Mouse (Mus musculus): ENCODE measurements at regions not wholly inside any gene's neighbourhood (a gene's known extent, or its start where the extent isn't known, plus 50 kb on each side); places are given as distances from the start of the nearest gene placed in this dataset.
"Not testable (repeated sequence)": the region's sequence is repeated elsewhere in the genome, so short reads cannot be mapped to it uniquely, and the experiment has no call there.

DNA sequence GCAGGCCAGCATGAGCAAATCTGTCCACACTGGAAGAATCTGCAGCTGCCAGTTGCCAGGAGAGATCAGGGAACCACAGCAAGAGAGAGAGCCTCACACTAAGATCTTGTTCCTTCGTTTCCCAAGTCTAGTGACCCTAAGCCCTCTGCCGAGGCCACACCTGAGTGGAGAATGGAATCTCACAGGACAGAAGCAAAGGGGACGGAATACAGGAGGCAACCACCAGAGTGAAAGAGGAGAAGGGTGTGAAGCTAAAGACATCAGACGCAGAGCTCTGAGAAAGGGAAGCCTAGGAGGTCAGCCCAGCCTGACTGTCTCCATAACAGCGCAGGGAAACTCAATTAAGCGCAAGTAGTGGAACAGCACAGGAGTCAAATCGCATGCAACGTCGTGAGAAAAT, 75.0 kb downstream of the Suds3 start:
- no peak for DNase-seq (ENCODE audit: extremely low spot score in 1 of 2, low spot score in 1 of 2)

DNA sequence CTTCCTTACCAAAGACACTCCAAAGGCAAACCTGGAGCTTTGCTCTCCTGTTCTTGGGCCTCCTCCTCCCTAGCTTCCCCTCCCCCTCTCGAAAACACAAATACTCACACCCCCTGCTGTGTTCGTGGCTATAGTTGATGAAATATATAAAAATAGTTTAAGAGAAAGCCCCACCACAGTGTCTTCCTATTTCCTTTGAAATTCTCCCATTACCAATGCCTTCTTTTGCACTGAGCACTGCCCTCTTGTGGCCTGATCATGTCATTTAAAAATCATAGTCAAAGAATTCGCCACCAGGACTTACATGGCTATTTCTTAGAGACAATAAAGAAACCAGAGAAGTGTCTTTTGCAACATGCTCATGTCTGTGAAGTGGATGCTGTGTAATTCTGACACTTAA, 78.7 kb downstream of the Suds3 start:
- DNase-seq (ENCODE audit: extremely low spot score in 1 of 2, low spot score in 1 of 2): peak in 1 of 2 experiments; percentile 68

DNA sequence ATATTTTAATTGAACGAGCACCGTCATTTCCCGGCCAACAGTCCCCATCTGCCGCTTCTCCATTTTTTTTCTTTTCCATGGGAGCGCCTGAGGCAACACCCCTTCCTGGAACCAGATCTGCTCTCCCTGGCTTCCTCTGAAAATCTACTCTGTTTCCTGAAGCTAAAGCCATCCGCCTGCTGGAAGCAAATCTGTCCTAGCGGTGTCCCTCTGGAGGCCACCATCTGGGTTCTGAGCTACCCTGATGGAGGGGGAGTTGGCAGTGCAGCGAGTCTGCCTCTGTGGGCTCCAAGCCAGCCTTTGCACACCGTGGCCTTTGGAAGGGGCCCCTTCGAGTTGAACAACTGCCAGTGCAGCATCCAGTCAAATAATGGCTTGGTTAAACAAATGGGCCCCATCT, 83.8 kb downstream of the Suds3 start:
- DNase-seq (ENCODE audit: extremely low spot score in 1 of 2, low spot score in 1 of 2): peak; percentile 42 to 48

GRCm38 (mm10) chr5:117025689-117026383, 90.1 kb downstream of the Suds3 start:
- no peak for DNase-seq (ENCODE audit: extremely low spot score in 1 of 2, low spot score in 1 of 2)

- DNase-seq (ENCODE audit: extremely low spot score in 1 of 2, low spot score in 1 of 2): no peak
Measured at GRCm38 (mm10) chr5:117018419-117019150, 97.3 kb downstream of the Suds3 start.

DNA sequence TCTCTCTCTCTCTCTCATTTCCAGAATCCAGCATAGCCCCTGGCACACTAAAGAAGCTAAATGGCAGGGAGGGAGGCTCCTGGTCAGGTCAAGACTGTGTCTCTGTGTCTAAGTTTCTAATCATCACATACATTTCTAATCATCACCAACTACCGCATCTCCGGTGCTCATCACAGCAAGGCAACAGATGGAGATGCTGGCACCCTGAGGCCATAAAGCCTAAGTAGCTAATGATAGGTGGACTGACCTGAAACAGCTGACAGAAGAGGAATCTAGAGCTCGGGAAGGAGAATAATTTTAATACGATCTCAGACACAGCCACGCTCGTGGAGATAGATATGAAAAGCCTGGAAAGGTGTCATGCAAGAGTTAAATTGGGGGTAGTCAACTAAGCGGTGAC, 104.8 kb downstream of the Suds3 start:
- no peak for DNase-seq (ENCODE audit: extremely low spot score in 1 of 2, low spot score in 1 of 2)

DNA sequence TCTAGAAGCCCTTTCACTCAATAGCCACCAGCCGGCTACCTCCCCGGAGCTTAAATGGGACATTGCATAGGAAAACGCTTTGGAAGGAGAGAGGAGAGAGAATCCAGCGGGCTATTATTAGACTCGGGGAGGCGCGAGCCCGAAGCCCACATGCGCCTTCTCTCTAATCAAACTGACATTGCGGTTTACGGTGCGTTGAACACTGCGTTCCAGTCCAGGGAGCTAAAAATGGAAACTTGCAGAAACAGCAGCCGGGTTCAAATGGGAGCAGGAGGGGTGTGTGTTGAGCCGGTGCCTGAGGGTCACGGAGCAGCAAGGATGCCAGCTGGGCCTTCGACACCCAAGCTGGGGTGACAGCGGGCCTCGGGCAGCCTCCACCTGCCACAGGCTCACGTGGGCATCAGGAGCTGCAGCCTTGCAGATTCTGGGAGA, 115.1 kb downstream of the Suds3 start:
- peak; percentile 28 to 33 for DNase-seq (ENCODE audit: extremely low spot score in 1 of 2, low spot score in 1 of 2)

GRCm38 (mm10) chr5:116994508-116994907, 121.4 kb downstream of the Suds3 start:
- DNase-seq (ENCODE audit: extremely low spot score in 1 of 2, low spot score in 1 of 2): no peak

GRCm38 (mm10) chr5:116993674-116994073, 122.2 kb downstream of the Suds3 start:
- no peak for DNase-seq (ENCODE audit: extremely low spot score in 1 of 2, low spot score in 1 of 2)

- no peak for DNase-seq (ENCODE audit: extremely low spot score in 1 of 2, low spot score in 1 of 2)
Measured at GRCm38 (mm10) chr5:116991461-116991860, 124.5 kb downstream of the Suds3 start.

GRCm38 (mm10) chr5:116971474-116971873, 144.4 kb downstream of the Suds3 start:
- not testable (repeated sequence) for DNase-seq (ENCODE audit: extremely low spot score in 1 of 2, low spot score in 1 of 2)

DNA sequence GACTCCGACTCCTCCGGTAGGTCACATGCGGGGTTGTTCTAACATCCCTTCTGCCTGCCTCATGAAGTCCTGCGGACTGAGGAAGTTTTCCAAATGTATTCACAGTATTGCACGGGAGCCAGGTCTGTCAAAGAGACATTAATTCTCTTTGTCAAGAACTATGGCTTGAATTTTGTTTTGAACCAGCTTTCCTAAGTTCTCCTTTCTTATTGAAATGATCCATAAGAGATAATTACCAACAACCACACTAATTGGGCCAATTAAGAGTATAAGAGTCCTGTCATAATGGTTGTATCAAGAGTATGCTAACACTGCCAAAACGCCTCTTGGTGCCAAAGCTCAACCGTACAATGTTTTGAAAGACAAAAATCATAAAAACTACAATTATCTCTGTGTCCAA, 151.7 kb downstream of the Suds3 start:
- no peak for DNase-seq (ENCODE audit: extremely low spot score in 1 of 2, low spot score in 1 of 2)

- DNase-seq (ENCODE audit: extremely low spot score in 1 of 2, low spot score in 1 of 2): no peak
Measured at GRCm38 (mm10) chr5:116963106-116963505, 152.8 kb downstream of the Suds3 start.

GRCm38 (mm10) chr5:116960041-116960440, 155.9 kb downstream of the Suds3 start:
- DNase-seq (ENCODE audit: extremely low spot score in 1 of 2, low spot score in 1 of 2): no peak

- DNase-seq (ENCODE audit: extremely low spot score in 1 of 2, low spot score in 1 of 2): no peak
Measured at GRCm38 (mm10) chr5:116958141-116958540, 157.8 kb downstream of the Suds3 start.

DNA sequence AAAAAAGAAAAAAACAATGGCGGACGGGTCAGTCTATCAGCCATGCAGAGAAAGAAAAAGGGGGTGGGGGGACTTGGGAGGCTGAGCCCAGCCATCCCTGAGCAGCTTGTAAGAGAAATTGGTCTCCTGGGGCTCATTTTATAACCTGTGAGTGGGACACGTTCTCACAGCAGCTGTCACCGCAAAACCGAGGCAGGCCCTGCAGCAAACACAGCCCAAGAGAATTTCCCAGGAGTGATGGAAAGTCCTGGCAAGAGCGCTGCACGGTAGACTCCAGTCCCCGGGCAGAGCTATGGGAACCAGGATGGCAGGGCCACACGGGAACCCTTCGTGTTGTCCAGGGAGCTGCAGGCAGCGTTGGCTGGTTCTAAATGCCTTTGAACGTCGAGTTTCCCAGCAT, 159.3 kb downstream of the Suds3 start:
- DNase-seq (ENCODE audit: extremely low spot score in 1 of 2, low spot score in 1 of 2): no peak

DNA sequence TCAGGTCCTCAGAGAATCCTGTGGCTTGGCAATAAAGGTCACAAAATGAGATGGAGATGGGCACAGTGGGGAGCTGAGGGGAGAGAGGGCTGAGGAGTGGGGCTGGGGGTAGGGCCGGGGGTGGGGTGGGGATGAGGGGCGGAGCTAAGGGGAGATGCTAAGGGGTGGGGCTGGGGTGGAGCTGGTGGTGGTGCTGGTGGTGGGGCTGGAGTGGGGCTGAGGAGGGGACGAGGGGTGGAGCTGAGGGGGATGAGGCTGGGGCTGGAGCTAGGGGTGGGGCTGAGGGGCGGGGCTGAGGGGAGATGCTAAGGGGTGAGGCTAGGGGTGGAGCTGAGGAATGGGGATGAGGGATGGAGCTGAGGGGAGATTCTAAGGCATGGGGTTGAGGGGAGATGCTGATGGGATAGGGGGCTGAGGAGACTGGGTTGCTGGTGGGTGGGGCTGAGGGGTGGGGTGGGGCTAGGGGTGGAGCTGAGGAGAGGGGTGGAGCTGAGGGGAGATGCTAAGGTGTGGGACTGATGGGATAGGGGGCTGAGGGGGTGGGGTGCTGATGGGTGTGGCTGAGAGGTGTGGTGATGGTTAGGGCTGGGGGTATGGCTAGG, 165.5 kb downstream of the Suds3 start:
- DNase-seq (ENCODE audit: extremely low spot score in 1 of 2, low spot score in 1 of 2): no peak

GRCm38 (mm10) chr5:116934585-116934984, 181.3 kb downstream of the Suds3 start:
- no peak for DNase-seq (ENCODE audit: extremely low spot score in 1 of 2, low spot score in 1 of 2)

DNA sequence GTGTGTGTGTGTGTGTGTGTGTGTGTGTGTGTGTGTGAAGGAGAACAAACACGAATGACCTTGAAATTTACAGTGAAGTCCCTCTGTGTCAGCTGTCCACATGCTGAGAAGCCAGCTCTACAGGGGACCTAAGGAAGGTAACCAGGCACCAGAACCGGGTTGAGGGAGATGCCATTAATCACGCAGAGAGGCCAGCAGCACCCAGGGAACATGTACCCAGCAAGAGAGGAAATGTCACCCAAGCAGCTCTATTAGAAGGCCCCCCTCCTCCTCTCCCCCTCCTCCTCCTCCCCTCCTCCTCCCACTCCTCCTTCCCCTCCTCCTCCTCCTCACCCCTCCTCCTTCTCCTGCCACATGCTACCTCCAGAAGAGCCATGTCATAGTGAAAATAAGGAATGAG, 181.8 kb downstream of the Suds3 start:
- no peak for DNase-seq (ENCODE audit: extremely low spot score in 1 of 2, low spot score in 1 of 2)

DNA sequence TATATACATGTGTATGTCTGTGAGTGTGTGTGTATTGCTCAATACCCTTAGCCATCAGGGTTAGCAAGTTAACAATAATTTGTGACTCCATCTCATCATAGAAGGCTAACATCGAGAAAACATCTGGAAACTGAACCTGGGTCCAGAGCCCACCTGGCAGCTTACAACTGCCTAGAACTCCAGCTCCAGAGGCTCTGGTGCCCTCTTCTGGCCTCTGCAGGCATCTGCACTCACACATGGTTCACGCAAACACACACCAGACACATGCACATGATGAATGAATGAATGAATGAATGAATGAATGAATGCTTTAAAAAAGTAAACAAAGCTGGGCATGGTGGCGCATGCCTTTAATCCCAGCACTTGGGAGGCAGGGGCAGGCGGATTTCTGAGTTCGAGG, 182.8 kb downstream of the Suds3 start:
- DNase-seq (ENCODE audit: extremely low spot score in 1 of 2, low spot score in 1 of 2): no peak

DNA sequence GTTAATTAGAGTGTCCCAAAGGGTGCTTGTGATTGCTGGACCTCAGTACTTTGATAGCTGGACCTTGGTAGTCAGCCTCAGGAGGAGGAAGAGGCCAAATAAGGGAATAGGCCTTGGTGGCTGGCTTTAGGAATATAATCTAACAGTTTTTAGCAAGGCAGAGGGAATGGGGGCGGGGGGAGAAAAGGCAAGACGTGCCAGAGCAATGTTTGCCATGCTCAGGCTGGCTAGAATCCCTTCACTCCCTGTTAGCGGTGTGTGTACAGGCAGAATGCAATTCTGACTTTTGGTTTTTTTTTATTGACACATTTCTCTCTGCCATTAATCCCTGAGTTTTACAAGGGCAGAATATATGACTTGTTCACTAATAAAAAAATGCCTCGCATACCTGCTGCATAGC, 192.2 kb downstream of the Suds3 start:
- DNase-seq (ENCODE audit: extremely low spot score in 1 of 2, low spot score in 1 of 2): no peak
